24 mouse cellular contexts compared by ENCODE assay signal in genomic region chr9:29776030-29776429, GRCm38 (mm10).
"Had no signal": no experiment of that assay in that cellular context is flagged by ENCODE, and none has a peak within 500 bp of the region (broad histone marks: within the 10 kb centered on the region; RNA-seq: fewer than 3 reads in every experiment).

No protein-coding gene starts in this region.

- H3K27me3 ChIP-seq: heart, embryonic 12.5 days; hindbrain, embryonic 13.5 days; hindbrain, embryonic 15.5 days; kidney, embryonic 15.5 days; limb, embryonic 13.5 days; limb, embryonic 15.5 days; liver, embryonic 12.5 days had no signal

- H3K9ac ChIP-seq: heart, embryonic 12.5 days; hindbrain, embryonic 13.5 days; hindbrain, embryonic 15.5 days; kidney, embryonic 15.5 days; limb, embryonic 13.5 days; limb, embryonic 15.5 days; liver, embryonic 12.5 days; liver, embryonic 14.5 days had no signal

- H3K9me3 ChIP-seq: heart, embryonic 10.5 days; heart, embryonic 12.5 days; hindbrain, embryonic 13.5 days; hindbrain, embryonic 15.5 days; kidney, embryonic 15.5 days; limb, embryonic 13.5 days; limb, embryonic 15.5 days; liver, embryonic 12.5 days had no signal

- DNase-seq: gastrocnemius, postnatal 14 days; gastrocnemius, postnatal 36 days; heart, adult 18-20 months; heart, postnatal 14 days; heart, postnatal 36 days; kidney, adult 11 months; kidney, adult 2 months; kidney, adult 9 months; kidney, postnatal 14 days; kidney, postnatal 36 days; layer of hippocampus, adult 9-11 months; layer of hippocampus, postnatal 36 days had no signal

- H3K4me3 ChIP-seq: heart, embryonic 10.5 days; heart, embryonic 12.5 days; hindbrain, embryonic 13.5 days; hindbrain, embryonic 15.5 days; kidney, embryonic 15.5 days; limb, embryonic 13.5 days; limb, embryonic 15.5 days; liver, embryonic 12.5 days had no signal

- H3K4me1 ChIP-seq: limb, embryonic 13.5 days; limb, embryonic 15.5 days; liver, embryonic 12.5 days had no signal

- H3K4me2 ChIP-seq: heart, embryonic 12.5 days; hindbrain, embryonic 13.5 days; hindbrain, embryonic 15.5 days; kidney, embryonic 15.5 days; limb, embryonic 13.5 days; limb, embryonic 15.5 days; liver, embryonic 12.5 days had no signal

- H3K36me3 ChIP-seq: heart, embryonic 10.5 days; heart, embryonic 12.5 days; hindbrain, embryonic 13.5 days; hindbrain, embryonic 15.5 days; kidney, embryonic 15.5 days; limb, embryonic 13.5 days; limb, embryonic 15.5 days; liver, embryonic 12.5 days had no signal

- H3K27ac ChIP-seq: heart, embryonic 10.5 days; hindbrain, embryonic 13.5 days; hindbrain, embryonic 15.5 days; hindbrain, postnatal 0 days; kidney, embryonic 15.5 days; kidney, postnatal 0 days; limb, embryonic 13.5 days; limb, embryonic 15.5 days; liver, embryonic 12.5 days; liver, embryonic 14.5 days had no signal

- ATAC-seq: hindbrain, postnatal 0 days; intestine, embryonic 16.5 days; liver, embryonic 12.5 days had no signal
